Mouse (Mus musculus) lung, adult 2 months (tissue): ENCODE measurements around the gene Gm15319.
"Not testable (repeated sequence)": the region's sequence is repeated elsewhere in the genome, so short reads cannot be mapped to it uniquely, and the experiment has no call there.

Source experiments
- CTCF ChIP-seq: fragments of 200-500 bp; IDR thresholded peaks from 2 replicates; pipeline ENCODE4 v1.5.1; 2011; ENCODE audit warnings: mild to moderate bottlenecking, low read length, control low read depth; ENCODE audit not compliant: insufficient read depth
- POLR2A ChIP-seq: fragments of 200-500 bp; IDR thresholded peaks from 2 replicates; pipeline ENCODE4 v1.6.1; 2011; ENCODE audit warnings: low read depth, mild to moderate bottlenecking, control low read depth, low read length, borderline replicate concordance; ENCODE audit errors: extremely low read depth

- not testable (repeated sequence) for TF ChIP-seq CTCF, POLR2A
These were observed 18.6 kb upstream of the Gm15319 start for GRCm38 (mm10) chr8:20381637-20382036.
